Mouse (Mus musculus) MN1 (cell line): ENCODE results near the gene Mprip.
"Not testable (repeated sequence)": the region's sequence is repeated elsewhere in the genome, so short reads cannot be mapped to it uniquely, and the experiment has no call there.

Source experiments
- DNase-seq: peaks from one replicate; pipeline ENCODE4 v3.0.0-alpha.2; 2016; ENCODE audit warnings: low spot score

Mprip gene

GRCm38 (mm10) chr11:59715424-59715840 lies 54.3 kb downstream of the Mprip start:
- no peak for DNase-seq

DNA sequence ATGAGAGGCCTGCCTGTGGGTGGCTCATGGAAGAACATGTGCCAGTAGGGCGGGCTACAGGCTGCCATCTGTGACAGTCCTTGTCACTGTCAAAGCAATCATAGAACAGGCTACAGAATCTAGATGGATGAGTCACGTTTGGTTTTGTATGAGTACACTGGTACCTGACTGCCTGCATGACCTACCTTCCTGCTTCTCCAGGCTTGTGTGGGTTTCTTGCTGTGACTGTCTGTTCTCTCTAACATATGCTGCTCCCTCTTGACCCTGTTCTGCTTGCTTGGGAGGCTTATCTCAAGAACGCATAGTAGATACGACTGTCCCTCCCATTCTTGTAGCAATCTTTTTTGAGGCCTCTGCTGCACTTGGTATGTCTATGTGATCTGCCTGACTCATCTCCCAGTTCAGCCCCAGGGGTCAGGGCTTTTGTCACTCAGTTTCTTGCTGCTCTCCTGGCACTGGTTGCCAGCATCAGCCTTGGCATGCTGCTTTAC lies 56.7 kb downstream of the Mprip start:
- no peak for DNase-seq

DNA sequence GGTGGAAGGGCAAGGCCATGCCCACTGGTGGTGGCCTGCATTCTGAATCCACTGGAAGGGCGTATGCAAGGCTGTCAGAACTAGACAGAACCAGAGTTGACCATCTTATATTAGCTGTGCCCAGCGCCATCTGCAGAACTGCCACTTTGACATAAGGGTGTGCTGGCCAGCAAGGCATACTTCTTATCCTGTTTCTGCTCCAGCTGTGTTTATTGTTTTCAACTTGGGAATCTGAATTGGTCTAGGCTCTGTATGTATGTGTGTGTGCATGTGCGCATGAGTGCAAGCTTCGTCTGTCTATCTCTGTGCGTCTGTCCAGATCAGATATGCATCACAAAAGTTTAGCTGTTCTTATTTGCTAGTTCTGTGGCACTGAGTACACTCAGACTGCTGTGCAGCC lies 58.1 kb downstream of the Mprip start:
- DNase-seq: no peak

DNA sequence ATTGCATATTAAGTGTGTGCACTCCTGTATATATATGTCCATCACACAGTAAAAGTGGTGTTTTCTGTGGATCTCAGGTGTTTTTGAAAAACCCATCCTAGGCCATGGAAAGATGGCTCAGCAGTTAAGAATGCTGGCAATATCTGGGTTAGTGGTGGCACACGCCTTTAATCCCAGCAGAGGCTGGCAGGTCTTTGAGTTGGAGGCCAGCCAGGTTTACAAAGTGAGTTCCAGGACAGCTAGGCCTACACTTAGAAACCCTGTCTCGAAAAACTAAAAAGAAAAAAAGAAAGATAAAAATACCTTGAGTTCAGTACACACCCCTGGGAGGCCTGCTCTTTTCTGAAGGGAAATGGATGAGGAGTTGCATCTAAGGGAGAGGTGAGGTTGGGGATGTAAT lies 60.3 kb downstream of the Mprip start:
- no peak for DNase-seq

DNA sequence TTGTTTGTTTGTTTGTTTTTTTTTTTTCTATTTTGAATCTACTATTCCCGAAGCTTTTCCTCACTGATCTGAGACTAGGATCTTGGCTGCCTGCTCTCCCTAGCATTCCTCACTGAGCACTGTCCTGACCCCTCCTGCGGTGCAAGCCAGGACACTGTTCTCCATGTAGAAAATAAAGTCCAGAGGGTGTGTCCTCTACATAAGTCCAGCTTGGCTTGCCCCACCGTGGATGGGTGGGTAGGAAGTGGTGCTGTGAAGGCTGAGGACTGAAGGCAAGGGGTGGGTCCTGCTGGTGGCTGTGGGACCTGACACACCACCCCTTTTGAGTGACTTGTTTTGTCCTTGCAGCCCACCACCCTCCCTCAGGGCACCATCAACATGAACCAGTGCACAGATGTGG lies 66.1 kb downstream of the Mprip start:
- no peak for DNase-seq

DNA sequence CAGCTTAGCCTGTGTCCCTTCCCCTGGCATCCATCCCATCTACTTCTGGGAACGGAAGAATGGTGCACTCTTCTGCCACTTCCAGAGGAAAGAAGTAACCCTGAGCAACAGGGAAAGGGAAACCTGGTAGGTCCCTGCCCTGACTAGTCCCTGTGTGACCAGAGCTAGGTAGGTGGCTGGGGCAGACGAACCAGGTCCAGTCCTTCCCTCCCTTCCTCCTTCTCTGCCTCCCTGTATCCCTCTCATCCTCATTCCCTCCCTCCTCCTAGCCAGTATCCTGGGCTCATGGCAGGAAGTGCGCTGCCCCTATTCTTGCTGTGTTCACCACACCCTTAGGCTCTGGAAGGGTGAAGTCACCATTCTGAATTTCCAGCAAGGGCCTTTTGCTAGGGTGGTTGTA lies 70.7 kb downstream of the Mprip start:
- DNase-seq: peak; percentile 40

- DNase-seq: peak; percentile 92
Measured at GRCm38 (mm10) chr11:59732407-59733066, 71.4 kb downstream of the Mprip start.

- not testable (repeated sequence) for DNase-seq
Measured at GRCm38 (mm10) chr11:59733600-59733999, 72.5 kb downstream of the Mprip start.

- DNase-seq: no peak
Measured at GRCm38 (mm10) chr11:59734335-59734734, 73.2 kb downstream of the Mprip start.

DNA sequence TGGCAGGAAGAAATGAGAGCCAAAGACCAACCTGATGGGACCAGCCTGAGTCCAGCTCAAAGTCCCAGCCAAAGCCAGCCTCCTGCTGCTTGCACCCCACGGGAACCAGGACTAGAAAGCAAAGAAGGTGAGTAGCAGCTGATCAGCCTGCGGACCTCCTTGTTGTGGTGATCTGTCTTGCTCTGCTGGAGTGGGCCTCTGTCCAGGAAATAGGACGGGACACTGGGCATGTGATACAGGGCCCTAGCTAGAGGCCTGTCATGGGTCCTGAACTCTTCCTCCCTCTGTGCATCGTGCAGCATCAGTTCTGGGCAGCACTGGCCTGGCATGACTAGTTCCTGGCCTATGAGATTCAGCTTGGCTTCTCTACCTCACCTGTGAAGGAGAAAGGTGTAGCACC lies 74.8 kb downstream of the Mprip start:
- DNase-seq: not testable (repeated sequence)

DNA sequence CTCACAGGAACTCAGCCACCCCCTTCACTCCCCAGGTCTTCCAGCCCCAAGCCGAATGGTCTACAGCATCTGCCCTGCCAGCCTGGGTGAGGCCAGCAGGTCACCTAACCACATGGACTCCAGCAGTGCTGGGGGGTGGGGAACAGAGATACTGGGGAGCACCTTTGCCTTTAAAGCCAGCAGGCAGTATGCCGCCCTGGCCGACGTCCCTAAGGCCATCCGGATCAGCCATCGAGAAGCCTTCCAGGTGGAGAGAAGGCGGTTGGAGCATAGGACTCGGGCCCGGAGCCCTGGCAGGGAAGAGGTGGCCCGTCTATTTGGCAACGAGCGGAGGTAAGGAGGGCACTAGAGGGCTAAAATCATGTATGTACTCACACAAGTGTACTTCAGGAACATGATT lies 76.1 kb downstream of the Mprip start:
- DNase-seq: no peak

GRCm38 (mm10) chr11:59739996-59740395 lies 78.9 kb downstream of the Mprip start:
- DNase-seq: no peak

GRCm38 (mm10) chr11:59741915-59742314 lies 80.8 kb downstream of the Mprip start:
- DNase-seq: no peak

- no peak for DNase-seq
Measured at GRCm38 (mm10) chr11:59743307-59743706, 82.2 kb downstream of the Mprip start.

GRCm38 (mm10) chr11:59743712-59744111 lies 82.6 kb downstream of the Mprip start:
- no peak for DNase-seq

- DNase-seq: no peak
Measured at GRCm38 (mm10) chr11:59744374-59744773, 83.3 kb downstream of the Mprip start.

GRCm38 (mm10) chr11:59745851-59746250 lies 84.7 kb downstream of the Mprip start:
- no peak for DNase-seq

DNA sequence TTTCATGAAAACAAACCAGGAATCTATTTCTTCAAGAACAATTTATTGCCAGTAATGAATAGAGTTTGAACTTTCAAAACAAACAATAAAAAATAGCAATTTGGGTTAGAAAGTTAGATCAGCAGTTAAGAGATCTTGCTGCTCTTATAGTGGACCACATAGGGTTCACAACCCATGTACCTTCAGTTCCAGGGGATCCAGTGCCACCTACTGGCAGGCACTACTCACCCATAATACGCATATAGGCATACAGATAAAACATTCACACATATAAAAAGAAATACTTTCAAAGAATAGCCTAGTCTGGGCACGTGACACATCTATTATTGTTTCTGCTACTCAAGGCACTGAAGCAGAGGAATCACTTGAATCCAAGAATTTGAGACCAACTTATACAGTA lies 85.5 kb downstream of the Mprip start:
- peak; percentile 38 for DNase-seq

- DNase-seq: no peak
Measured at GRCm38 (mm10) chr11:59749050-59749449, 87.9 kb downstream of the Mprip start.

GRCm38 (mm10) chr11:59754504-59754903 lies 93.4 kb downstream of the Mprip start:
- no peak for DNase-seq

GRCm38 (mm10) chr11:59756351-59756750 lies 95.2 kb downstream of the Mprip start:
- DNase-seq: no peak

- DNase-seq: no peak
Measured at GRCm38 (mm10) chr11:59758191-59758985, 97.3 kb downstream of the Mprip start.

- peak; percentile 85 for DNase-seq
Measured at GRCm38 (mm10) chr11:59759178-59759577, 98.1 kb downstream of the Mprip start.
